Mouse (Mus musculus): ENCODE results near the gene Slc5a5. TPM values are rescaled to one million over a fixed set of nuclear protein-coding genes. Genes with fewer than 3 reads are reported as not detected.
A peak's percentile ranks its signal among the peaks of the same experiment; 100 is the strongest.

Gene Slc5a5
- polyA plus RNA-seq, 1 experiment, result not detected

GRCm38 (mm10) chr8:70866001-70866520, 26.5 kb downstream of the Slc5a5 start:
- no peak for TF ChIP-seq CTCF (IDR thresholded peaks at IDR 0.05; ENCODE audit: insufficient read depth, low read depth, low read length)
- no peak for TF ChIP-seq POLR2A (IDR thresholded peaks at IDR 0.05; ENCODE audit: insufficient read depth, low read depth, low read length)
- 7% methylated on average over 12 of the region's 12 CpGs for WGBS
- Histone ChIP-seq H3K27ac (ENCODE audit: insufficient read depth, low read depth, low read length) (peak overlapping the region; percentile 47), H3K4me3 (ENCODE audit: insufficient read depth, low read depth, low read length) (peak overlapping the region; percentile 58), H3K4me1 (ENCODE audit: control insufficient read depth, insufficient read depth, low read length) (peaks cover 55% of the 10 kb centered on the region)

- under 1% methylated on average over 46 of the region's 46 CpGs for WGBS
- peak overlapping the region; percentile 58 for H3K4me3 ChIP-seq (ENCODE audit: insufficient read depth, low read depth, low read length)
- H3K27ac ChIP-seq (ENCODE audit: insufficient read depth, low read depth, low read length), result peak overlapping the region; percentile 85
- TF ChIP-seq CTCF (IDR thresholded peaks at IDR 0.05; ENCODE audit: insufficient read depth, low read depth, low read length) (no peak), POLR2A (IDR thresholded peaks at IDR 0.05; ENCODE audit: insufficient read depth, low read depth, low read length) (peak; percentile 54)
- H3K4me1 ChIP-seq (ENCODE audit: control insufficient read depth, insufficient read depth, low read length), result peaks cover 55% of the 10 kb centered on the region
Measured at GRCm38 (mm10) chr8:70865350-70866000, 27.1 kb downstream of the Slc5a5 start.

GRCm38 (mm10) chr8:70864712-70865221, 27.8 kb downstream of the Slc5a5 start:
- 3% methylated on average over 24 of the region's 24 CpGs for WGBS
- no peak for TF ChIP-seq CTCF (IDR thresholded peaks at IDR 0.05; ENCODE audit: insufficient read depth, low read depth, low read length)
- no peak for TF ChIP-seq POLR2A (IDR thresholded peaks at IDR 0.05; ENCODE audit: insufficient read depth, low read depth, low read length)
- Histone ChIP-seq H3K4me3 (ENCODE audit: insufficient read depth, low read depth, low read length) (peak overlapping the region; percentile 58), H3K27ac (ENCODE audit: insufficient read depth, low read depth, low read length) (peak overlapping the region; percentile 85), H3K4me1 (ENCODE audit: control insufficient read depth, insufficient read depth, low read length) (peaks cover 53% of the 10 kb centered on the region)

- TF ChIP-seq POLR2A (IDR thresholded peaks at IDR 0.05; ENCODE audit: insufficient read depth, low read depth, low read length) (no peak), CTCF (IDR thresholded peaks at IDR 0.05; ENCODE audit: insufficient read depth, low read depth, low read length) (no peak)
- WGBS, result 2% methylated on average over 46 of the region's 46 CpGs
- Histone ChIP-seq H3K4me3 (ENCODE audit: insufficient read depth, low read depth, low read length) (peak overlapping the region; percentile 58), H3K27ac (ENCODE audit: insufficient read depth, low read depth, low read length) (peak overlapping the region; percentile 57; the same call in 1 of the 2 replicates), H3K4me1 (ENCODE audit: control insufficient read depth, insufficient read depth, low read length) (peaks cover 47% of the 10 kb centered on the region)
Measured at GRCm38 (mm10) chr8:70863956-70864711, 28.4 kb downstream of the Slc5a5 start.

- H3K27ac ChIP-seq (ENCODE audit: insufficient read depth, low read depth, low read length), result peak within 1 kb of the TSS; percentile 57
- TF ChIP-seq POLR2A (IDR thresholded peaks at IDR 0.05; ENCODE audit: insufficient read depth, low read depth, low read length) (no peak), CTCF (IDR thresholded peaks at IDR 0.05; ENCODE audit: insufficient read depth, low read depth, low read length) (peak; percentile 32; the same call in 1 of the 2 replicates)
- 1% methylated on average over 55 of the region's 55 CpGs for whole genome bisulfite sequencing
Measured at GRCm38 (mm10) chr8:70862824-70863641, 29.5 kb downstream of the Slc5a5 start, which contains the start of gene Kcnn1. TSS of gene Kcnn1 (minus strand) at chr8:70863258.

GRCm38 (mm10) chr8:70857516-70857915, 35.0 kb downstream of the Slc5a5 start:
- TF ChIP-seq CTCF (IDR thresholded peaks at IDR 0.05; ENCODE audit: insufficient read depth, low read depth, low read length) (no peak), POLR2A (IDR thresholded peaks at IDR 0.05; ENCODE audit: insufficient read depth, low read depth, low read length) (no peak)
- Histone ChIP-seq H3K4me1 (ENCODE audit: control insufficient read depth, insufficient read depth, low read length) (peaks cover 22% of the 10 kb centered on the region), H3K27ac (ENCODE audit: insufficient read depth, low read depth, low read length) (no peak overlapping the region), H3K4me3 (ENCODE audit: insufficient read depth, low read depth, low read length) (no peak overlapping the region)
- 23% methylated on average over 4 of the region's 4 CpGs for WGBS

More at GRCm38 (mm10) chr8:70862824-70863641, 29.5 kb downstream of the Slc5a5 start, which contains the start of gene Kcnn1:
- peaks cover 38% of the 10 kb centered on the region for H3K4me1 ChIP-seq (ENCODE audit: control insufficient read depth, insufficient read depth, low read length)
- peak within 1 kb of the TSS; percentile 58 for H3K4me3 ChIP-seq (ENCODE audit: insufficient read depth, low read depth, low read length)

GRCm38 (mm10) chr8:70856541-70857197, 35.9 kb downstream of the Slc5a5 start:
- Histone ChIP-seq H3K4me3 (ENCODE audit: insufficient read depth, low read depth, low read length) (peak overlapping the region; percentile 60), H3K27ac (ENCODE audit: insufficient read depth, low read depth, low read length) (no peak overlapping the region), H3K4me1 (ENCODE audit: control insufficient read depth, insufficient read depth, low read length) (peaks cover 15% of the 10 kb centered on the region)
- 6% methylated on average over 33 of the region's 33 CpGs for WGBS
- peak; percentile 53 for TF ChIP-seq POLR2A (IDR thresholded peaks at IDR 0.05; ENCODE audit: insufficient read depth, low read depth, low read length)
- TF ChIP-seq CTCF (IDR thresholded peaks at IDR 0.05; ENCODE audit: insufficient read depth, low read depth, low read length), result no peak

GRCm38 (mm10) chr8:70856028-70856427, 36.5 kb downstream of the Slc5a5 start:
- Histone ChIP-seq H3K27ac (ENCODE audit: insufficient read depth, low read depth, low read length) (no peak overlapping the region), H3K4me1 (ENCODE audit: control insufficient read depth, insufficient read depth, low read length) (peaks cover 15% of the 10 kb centered on the region), H3K4me3 (ENCODE audit: insufficient read depth, low read depth, low read length) (no peak overlapping the region)
- TF ChIP-seq POLR2A (IDR thresholded peaks at IDR 0.05; ENCODE audit: insufficient read depth, low read depth, low read length), result no peak
- 77% methylated on average over 5 of the region's 5 CpGs for WGBS

All from olfactory bulb, adult 2 months (tissue).